In genomic region chr1:147214890-147215289, GRCm38 (mm10) we compare ENCODE assay signal across 3 mouse cellular contexts.
DNase-seq lines count a peak whose midpoint lies in the region; TF ChIP-seq lines count a peak whose summit lies in the region.
"Not testable (repeated sequence)": the region's sequence is repeated elsewhere in the genome, so short reads cannot be mapped to it uniquely, and the experiment has no call there.

No protein-coding gene starts in this region.

- not testable (repeated sequence) for H3K9me3 ChIP-seq in CH12.LX (replicated peaks; ENCODE audit: low read length)

- not testable (repeated sequence) for H3K9ac ChIP-seq in CH12.LX (ENCODE audit: insufficient read depth, low read depth)

- H3K4me2 ChIP-seq in CH12.LX (ENCODE audit: insufficient read depth, low read depth, poor library complexity, severe bottlenecking), result not testable (repeated sequence)

- not testable (repeated sequence) for TF ChIP-seq CTCF in CH12.LX (conservative IDR thresholded peaks at IDR 0.05 in 1 of 2, IDR thresholded peaks at IDR 0.05 in 1 of 2; ENCODE audit: low read depth in 2 of 2, low read length in 2 of 2)

- in situ Hi-C loops in CH12.LX (cut with MboI; ENCODE audit: low pct_ligation_motif_present, low pct_unique_long_range_greater_than_20kb, low sequenced_read_pairs), result not testable (repeated sequence)

- TF ChIP-seq RAD21 in CH12.LX (IDR thresholded peaks at IDR 0.05; ENCODE audit: low read depth, low read length), result not testable (repeated sequence)

- H3K79me2 ChIP-seq in CH12.LX (replicated peaks; ENCODE audit: control insufficient read depth, extremely low read depth, insufficient read depth, poor library complexity, severe bottlenecking), result not testable (repeated sequence)

- not testable (repeated sequence) for H3K4me1 ChIP-seq in CH12.LX (ENCODE audit: control insufficient read depth in 1 of 2, insufficient read depth in 2 of 2)

- not testable (repeated sequence) for H3K36me3 ChIP-seq in CH12.LX (replicated peaks in 1 of 2; ENCODE audit: control insufficient read depth in 1 of 2, insufficient read depth in 1 of 2, low read length in 1 of 2)

- H3K27ac ChIP-seq in CH12.LX (ENCODE audit: insufficient read depth, low read depth), result not testable (repeated sequence)

- TF ChIP-seq EP300 in CH12.LX (IDR thresholded peaks at IDR 0.05; ENCODE audit: low read length), result peak; percentile 73

- not testable (repeated sequence) for H3K27me3 ChIP-seq in CH12.LX (replicated peaks)

- not testable (repeated sequence) for TF ChIP-seq POLR2A in CH12.LX (IDR thresholded peaks at IDR 0.05; ENCODE audit: low read depth, low read length)

- dilution Hi-C loops in CH12.LX (cut with MboI; ENCODE audit: extremely low pct_ligation_motif_present, extremely low pct_unique_long_range_greater_than_20kb, low sequenced_read_pairs), result not testable (repeated sequence)

- DNase-seq in 3T3-L1 (ENCODE audit: low read depth, low spot score) (peak; percentile 25), 416B (ENCODE audit: low read depth) (peak; percentile 40)
- not testable (repeated sequence) for DNase-seq in CH12.LX (ENCODE audit: extremely low read depth)

- H3K4me3 ChIP-seq in CH12.LX (replicated peaks in 1 of 3; ENCODE audit: low read depth in 2 of 3, low read length in 2 of 3, poor library complexity in 1 of 3), result not testable (repeated sequence)

TF ChIP-seq in CH12.LX, 34 proteins besides CTCF, POLR2A, EP300 and RAD21:
- TF ChIP-seq IRF4 (IDR thresholded peaks at IDR 0.05; ENCODE audit: low read depth, low read length) (peak; percentile 80; the same call in 1 of the 2 replicates), JUN (IDR thresholded peaks at IDR 0.05; ENCODE audit: insufficient read depth, low read depth, low read length) (peak; percentile 42; the same call in 1 of the 2 replicates), MEF2A (IDR thresholded peaks at IDR 0.05; ENCODE audit: borderline replicate concordance, low read depth, low read length) (0 out of 2 replicates have a peak, but pooled peaks have one; percentile 33)
